Mouse (Mus musculus): Measurements from ENCODE around the gene Spef2. TPM values are rescaled to one million over a fixed set of nuclear protein-coding genes. Genes with fewer than 3 reads are reported as not detected.
"Not testable (repeated sequence)": the region's sequence is repeated elsewhere in the genome, so short reads cannot be mapped to it uniquely, and the experiment has no call there.

The Spef2 gene
- polyA plus RNA-seq, 1 experiment from 2014 or later, result 3.3 TPM

DNA sequence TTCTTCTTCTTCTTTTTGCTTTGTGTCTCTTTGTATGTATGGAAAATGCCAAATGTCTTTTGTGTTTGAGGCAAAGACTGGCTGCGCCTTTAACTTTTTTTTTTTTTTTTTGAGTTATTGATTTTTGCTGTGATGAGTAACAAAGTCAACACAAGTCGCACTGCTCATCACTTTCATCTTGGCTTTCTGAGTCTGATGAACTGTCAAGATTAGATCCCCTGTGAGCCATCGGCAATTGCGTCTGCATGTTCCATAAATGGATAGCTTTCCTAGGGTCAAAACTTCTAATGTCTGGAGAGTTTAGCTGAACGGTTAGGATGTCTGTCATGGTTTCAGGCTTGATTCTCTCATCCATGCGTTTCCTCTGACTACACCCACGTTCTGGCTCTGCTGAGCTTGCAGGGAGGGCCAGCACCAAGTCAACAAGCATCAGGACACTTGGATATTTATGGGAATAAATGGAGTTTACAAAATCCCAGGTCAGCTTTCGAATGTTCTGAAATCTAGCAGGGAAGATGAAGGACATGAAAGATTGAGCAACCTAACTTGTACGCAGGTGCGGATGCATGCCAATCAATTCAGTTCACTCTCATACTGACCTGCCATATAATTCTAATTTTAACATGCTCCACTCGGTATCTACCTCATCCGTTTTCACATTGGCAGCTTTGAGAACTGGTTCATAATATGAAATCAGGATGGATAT lies 149.1 kb downstream of the Spef2 start:
- no peak overlapping the region for H3K4me3 ChIP-seq (ENCODE audit: inconsistent target)
- no peaks in the 10 kb centered on the region for H3K79me2 ChIP-seq (ENCODE audit: inconsistent target)
- H3K36me3 ChIP-seq (ENCODE audit: inconsistent target), result no peaks in the 10 kb centered on the region
- no peak overlapping the region for H3K27ac ChIP-seq
- 96% methylated on average over 11 of the region's 12 CpGs for WGBS (ENCODE audit: missing documents)

DNA sequence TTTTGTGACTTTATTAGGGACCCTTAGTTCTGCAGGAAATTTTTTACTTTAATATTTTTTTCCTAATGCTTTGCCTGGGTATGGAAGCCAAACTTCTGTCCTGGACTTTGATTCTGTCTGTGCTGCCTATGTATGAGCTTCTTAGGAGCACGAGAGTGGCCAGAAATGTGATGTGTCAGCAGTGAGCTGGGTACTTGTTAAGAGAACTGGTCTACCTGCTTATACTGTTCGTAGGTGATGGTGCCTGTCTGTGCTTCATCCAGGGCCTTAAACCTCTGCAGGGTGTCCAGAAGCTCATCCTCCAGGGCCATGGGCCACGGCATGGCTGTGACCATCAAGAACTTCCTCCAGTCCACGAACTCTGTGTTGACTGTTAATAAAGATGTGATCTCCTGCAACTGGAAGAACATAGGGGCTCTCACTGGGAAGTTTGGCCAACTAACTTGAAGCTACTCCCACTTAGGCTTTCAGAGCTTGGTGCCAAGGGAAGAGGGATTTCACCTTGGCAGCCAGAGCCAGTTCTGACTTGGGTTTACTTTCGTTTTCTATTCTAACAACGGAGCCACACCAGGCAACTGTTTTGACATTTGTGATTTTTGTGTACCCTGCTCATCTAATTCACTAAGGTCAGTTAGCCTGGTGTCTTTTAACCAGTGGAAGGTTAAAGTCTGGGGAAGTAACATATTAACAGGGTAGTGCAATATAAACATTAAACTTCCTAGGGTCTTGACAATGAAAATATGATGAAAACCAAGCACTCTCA lies 152.2 kb downstream of the Spef2 start:
- Histone ChIP-seq H3K4me3 (ENCODE audit: inconsistent target) (no peak overlapping the region), H3K79me2 (ENCODE audit: inconsistent target) (no peaks in the 10 kb centered on the region), H3K27ac (no peak overlapping the region), H3K36me3 (ENCODE audit: inconsistent target) (no peaks in the 10 kb centered on the region)
- 58% methylated on average over 6 of the region's 6 CpGs for WGBS (ENCODE audit: missing documents)

DNA sequence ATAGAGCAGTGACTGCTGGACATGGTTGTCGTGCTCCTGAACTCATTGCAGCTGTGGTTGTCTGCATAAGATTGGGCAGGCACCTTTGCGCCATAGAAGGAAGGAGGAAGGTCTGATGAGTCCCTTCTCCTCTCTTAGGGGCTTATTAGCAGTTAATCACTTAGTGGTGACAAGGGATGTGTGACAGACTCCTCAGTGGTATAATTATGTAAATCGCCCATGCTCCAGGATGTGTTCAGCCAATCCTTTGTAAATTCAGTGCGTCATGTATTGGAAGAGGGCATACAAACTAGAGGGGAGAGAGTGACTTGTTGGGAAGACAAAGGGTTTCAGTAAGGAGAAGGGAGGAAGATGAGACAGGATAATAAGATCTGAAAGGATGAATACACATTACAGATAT lies 158.7 kb downstream of the Spef2 start:
- no peaks in the 10 kb centered on the region for H3K79me2 ChIP-seq (ENCODE audit: inconsistent target)
- H3K27ac ChIP-seq, result no peak overlapping the region
- no peak overlapping the region for H3K4me3 ChIP-seq (ENCODE audit: inconsistent target)
- 95% methylated on average over 4 of the region's 4 CpGs for WGBS (ENCODE audit: missing documents)
- no peaks in the 10 kb centered on the region for H3K36me3 ChIP-seq (ENCODE audit: inconsistent target)

DNA sequence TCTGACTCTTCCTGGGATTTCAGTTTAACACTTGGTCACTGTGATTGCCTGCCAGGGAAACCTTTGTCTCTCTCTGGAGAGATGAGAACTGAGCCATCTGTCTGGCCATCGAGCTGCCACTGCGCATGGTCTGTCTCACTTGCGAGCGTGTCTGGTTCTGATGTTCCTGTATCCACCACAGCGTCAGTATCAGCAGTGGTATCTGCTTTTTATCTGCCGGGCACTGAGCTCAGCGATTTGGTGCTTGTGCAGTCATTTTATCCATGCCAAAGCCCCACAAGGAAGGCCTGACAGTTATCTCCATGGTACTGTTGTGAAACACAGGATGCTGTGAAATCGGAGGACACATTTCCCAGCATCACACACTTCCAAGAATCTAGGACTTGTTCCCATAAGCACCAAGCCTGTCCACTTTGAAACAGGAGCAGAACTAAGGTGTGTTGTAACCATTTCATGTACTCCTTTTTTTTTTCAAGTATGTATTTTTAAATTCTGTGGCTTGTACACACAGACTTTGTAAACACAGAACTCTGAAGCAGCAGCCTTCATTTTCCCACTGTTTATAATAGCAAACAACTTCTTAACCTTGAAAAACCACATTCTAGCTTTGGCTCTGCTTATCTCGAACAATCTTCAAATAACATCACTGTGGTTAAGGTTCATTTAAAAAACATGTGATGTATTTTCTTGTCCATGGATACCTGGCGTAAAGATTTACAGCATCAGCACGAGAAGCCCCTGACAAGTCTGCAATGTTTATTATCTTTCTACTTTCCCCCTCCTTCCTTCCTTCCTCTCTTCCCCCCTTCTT lies 168.0 kb downstream of the Spef2 start:
- Histone ChIP-seq H3K4me3 (ENCODE audit: inconsistent target) (no peak overlapping the region), H3K27ac (no peak overlapping the region), H3K79me2 (ENCODE audit: inconsistent target) (no peaks in the 10 kb centered on the region), H3K36me3 (ENCODE audit: inconsistent target) (no peaks in the 10 kb centered on the region)
- 69% methylated on average over 11 of the region's 11 CpGs for WGBS (ENCODE audit: missing documents)

DNA sequence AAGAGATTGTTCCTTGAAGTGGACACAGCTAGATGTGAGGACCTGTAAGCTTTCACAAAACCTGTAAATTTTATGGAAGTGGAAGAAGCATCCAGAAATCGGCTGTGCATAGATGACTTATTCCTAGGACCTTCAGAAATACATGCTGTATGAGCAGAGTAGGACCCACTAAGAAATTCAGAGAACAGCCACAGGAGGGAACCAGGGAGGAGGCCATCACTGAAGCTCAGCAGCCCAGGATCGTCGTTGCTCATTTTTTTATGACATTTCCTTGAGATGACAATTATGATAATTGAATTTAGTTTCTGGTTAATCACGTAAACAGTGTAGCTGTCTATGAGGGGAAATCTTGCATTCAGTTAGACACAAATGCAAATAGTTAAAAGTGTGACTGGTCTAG lies 171.4 kb downstream of the Spef2 start:
- no peaks in the 10 kb centered on the region for H3K36me3 ChIP-seq (ENCODE audit: inconsistent target)
- no peak overlapping the region for H3K4me3 ChIP-seq (ENCODE audit: inconsistent target)
- no peak overlapping the region for H3K27ac ChIP-seq
- WGBS (ENCODE audit: missing documents), result 49% methylated on average over 4 of the region's 4 CpGs
- no peaks in the 10 kb centered on the region for H3K79me2 ChIP-seq (ENCODE audit: inconsistent target)

DNA sequence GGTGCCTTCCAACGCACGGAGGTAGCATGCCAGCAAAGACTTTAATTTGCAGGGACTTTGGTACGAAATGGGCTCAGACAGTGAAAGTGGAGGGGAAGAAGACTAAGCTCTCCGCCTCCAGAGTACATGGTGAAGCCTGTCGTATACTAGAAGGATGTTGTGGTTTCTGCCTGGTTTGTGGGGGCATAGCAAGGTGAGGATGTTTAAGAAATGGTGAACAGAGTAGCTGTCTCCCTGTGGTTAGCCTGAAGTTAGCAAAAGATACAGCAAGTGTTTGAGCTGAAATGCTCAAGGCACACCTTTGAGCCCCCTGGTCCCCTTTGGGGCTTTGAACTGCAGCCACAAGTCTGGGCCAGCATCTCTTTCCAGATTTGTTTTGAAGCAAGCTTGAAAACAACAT lies 173.9 kb downstream of the Spef2 start:
- 42% methylated on average over 5 of the region's 5 CpGs for WGBS (ENCODE audit: missing documents)
- Histone ChIP-seq H3K27ac (no peak overlapping the region), H3K79me2 (ENCODE audit: inconsistent target) (no peaks in the 10 kb centered on the region)

DNA sequence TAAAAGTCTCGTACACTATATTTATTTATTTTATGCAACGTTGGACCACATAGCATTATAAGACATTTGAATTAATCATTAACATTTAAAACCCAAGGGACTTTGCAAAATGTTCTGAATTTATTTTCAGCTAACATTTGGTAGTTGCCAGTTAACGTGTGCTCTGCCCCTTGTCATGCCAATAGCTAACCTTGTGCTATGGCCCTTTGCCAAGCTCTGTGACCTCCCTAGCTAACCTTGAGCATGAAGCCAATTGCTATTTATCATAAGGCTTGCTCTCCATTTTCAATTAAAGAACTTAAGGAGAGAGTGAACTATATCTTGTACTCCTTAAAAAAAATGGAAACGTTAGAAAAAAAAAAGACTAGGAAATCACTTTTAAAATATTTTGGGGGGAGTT lies 175.3 kb downstream of the Spef2 start:
- Histone ChIP-seq H3K79me2 (ENCODE audit: inconsistent target) (no peaks in the 10 kb centered on the region), H3K4me3 (ENCODE audit: inconsistent target) (no peak overlapping the region), H3K27ac (no peak overlapping the region), H3K36me3 (ENCODE audit: inconsistent target) (no peaks in the 10 kb centered on the region)
- WGBS (ENCODE audit: missing documents), result 90% methylated on average over 4 of the region's 4 CpGs

More for the DNA sequence above, 173.9 kb downstream of the Spef2 start:
- H3K36me3 ChIP-seq (ENCODE audit: inconsistent target), result no peaks in the 10 kb centered on the region
- no peak overlapping the region for H3K4me3 ChIP-seq (ENCODE audit: inconsistent target)

DNA sequence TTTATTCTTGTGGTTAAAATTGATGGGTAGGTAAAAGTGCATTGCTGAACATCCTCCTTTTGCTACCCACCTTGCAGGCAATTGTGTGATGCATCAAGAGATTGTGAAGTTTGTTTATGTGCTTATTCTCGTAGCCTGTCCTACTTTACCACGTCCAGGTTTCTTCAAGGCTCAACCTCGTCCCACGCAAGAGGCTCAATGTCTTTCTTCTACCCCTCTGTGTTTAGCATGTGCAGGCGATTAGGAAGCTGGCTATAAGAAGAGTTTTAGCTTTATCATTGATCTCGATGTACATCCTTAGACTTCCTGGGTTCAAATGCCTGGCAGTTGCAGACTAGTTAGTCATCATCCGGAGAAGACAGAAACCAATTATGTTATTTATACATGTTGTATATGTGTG lies 176.0 kb downstream of the Spef2 start:
- Histone ChIP-seq H3K27ac (no peak overlapping the region), H3K36me3 (ENCODE audit: inconsistent target) (no peaks in the 10 kb centered on the region), H3K4me3 (ENCODE audit: inconsistent target) (no peak overlapping the region), H3K79me2 (ENCODE audit: inconsistent target) (no peaks in the 10 kb centered on the region)
- WGBS (ENCODE audit: missing documents), result 97% methylated on average over 7 of the region's 7 CpGs

DNA sequence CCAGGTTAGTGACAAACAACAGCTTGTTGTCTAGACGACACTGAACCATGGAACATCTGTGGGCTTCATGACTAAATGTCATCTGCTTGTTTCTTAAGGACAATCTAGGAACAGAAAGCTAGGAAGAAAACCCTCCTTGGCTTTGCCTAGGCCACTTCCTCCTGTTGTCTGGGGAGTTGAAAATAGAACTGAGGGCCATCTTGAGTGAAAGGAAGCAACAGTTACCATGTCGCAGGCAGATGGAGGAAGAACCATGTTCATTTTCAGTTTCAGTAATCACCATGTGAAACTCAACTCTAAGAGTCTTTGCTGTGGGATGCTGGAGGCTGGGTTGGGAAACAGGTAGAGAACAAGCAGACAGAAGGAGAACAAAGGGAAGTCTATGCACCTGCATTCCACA lies 176.8 kb downstream of the Spef2 start:
- H3K36me3 ChIP-seq (ENCODE audit: inconsistent target), result no peaks in the 10 kb centered on the region
- H3K4me3 ChIP-seq (ENCODE audit: inconsistent target), result no peak overlapping the region
- H3K79me2 ChIP-seq (ENCODE audit: inconsistent target), result no peaks in the 10 kb centered on the region
- peak overlapping the region; percentile 48 for H3K27ac ChIP-seq
- WGBS (ENCODE audit: missing documents), result 2% methylated on average over 2 of the region's 2 CpGs

DNA sequence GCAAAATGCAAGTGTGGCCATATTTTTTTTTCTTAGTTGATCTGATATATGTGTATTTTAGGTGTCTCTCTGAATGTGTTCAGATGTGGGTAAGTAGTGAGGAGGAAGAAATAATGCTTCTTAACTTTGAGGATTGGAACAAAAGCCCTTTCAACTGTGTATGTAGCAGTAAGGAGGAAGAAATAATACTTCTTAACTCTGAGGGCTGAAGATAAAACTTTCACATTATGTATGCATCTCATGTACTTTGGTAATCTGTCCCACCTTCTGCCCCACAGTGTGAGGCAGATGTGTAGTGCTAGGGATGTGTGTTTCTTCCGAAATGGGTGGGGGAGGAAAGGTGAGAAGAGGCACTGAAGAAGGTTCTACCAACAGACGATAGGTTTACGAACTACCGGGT lies 181.4 kb downstream of the Spef2 start:
- Histone ChIP-seq H3K79me2 (ENCODE audit: inconsistent target) (no peaks in the 10 kb centered on the region), H3K27ac (no peak overlapping the region), H3K36me3 (ENCODE audit: inconsistent target) (no peaks in the 10 kb centered on the region), H3K4me3 (ENCODE audit: inconsistent target) (no peak overlapping the region)
- WGBS (ENCODE audit: missing documents), result 93% methylated on average over 4 of the region's 4 CpGs

DNA sequence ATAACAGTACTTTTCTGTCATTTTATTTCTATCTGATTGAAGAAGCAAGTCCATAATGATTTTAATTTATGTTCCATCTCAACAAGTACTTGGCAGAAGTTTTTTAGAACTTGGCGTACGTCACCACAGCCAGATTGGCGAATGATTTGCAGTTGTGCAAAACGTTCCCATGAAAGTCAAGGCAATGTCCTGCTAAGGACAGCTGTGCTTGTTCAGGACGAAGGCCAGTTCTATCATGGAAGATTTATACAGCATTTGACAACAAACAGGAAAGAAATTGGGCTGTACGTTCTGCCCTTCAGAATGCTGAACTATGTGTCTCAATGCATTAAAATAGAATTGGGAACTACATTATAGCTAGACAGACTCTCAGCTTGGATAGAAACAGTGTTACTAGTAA lies 183.3 kb downstream of the Spef2 start:
- H3K4me3 ChIP-seq (ENCODE audit: inconsistent target), result no peak overlapping the region
- H3K36me3 ChIP-seq (ENCODE audit: inconsistent target), result no peaks in the 10 kb centered on the region
- 68% methylated on average over 6 of the region's 6 CpGs for WGBS (ENCODE audit: missing documents)
- H3K79me2 ChIP-seq (ENCODE audit: inconsistent target), result no peaks in the 10 kb centered on the region
- H3K27ac ChIP-seq, result no peak overlapping the region

DNA sequence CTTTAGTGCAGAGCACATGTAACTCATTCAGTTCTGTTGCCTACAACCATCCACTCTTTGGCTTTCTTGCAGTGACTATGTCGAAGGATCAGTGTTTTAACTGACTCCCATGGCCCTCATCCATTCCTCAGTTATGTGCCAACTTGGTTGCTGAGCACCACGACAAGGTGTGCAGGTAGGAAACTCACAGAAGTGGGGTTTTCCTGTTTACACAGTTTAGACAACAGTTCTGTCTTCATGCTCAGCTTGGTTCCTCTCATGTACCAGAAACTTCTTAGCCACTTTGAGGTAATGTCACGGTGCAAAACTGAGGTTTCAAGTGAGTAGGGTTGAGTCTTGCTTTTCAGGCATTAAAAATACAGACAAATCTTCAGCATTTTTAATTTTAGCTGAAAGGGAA lies 184.5 kb downstream of the Spef2 start:
- H3K4me3 ChIP-seq (ENCODE audit: inconsistent target), result no peak overlapping the region
- WGBS (ENCODE audit: missing documents), result 68% methylated on average over 3 of the region's 3 CpGs
- no peak overlapping the region for H3K27ac ChIP-seq
- H3K79me2 ChIP-seq (ENCODE audit: inconsistent target), result no peaks in the 10 kb centered on the region
- no peaks in the 10 kb centered on the region for H3K36me3 ChIP-seq (ENCODE audit: inconsistent target)

DNA sequence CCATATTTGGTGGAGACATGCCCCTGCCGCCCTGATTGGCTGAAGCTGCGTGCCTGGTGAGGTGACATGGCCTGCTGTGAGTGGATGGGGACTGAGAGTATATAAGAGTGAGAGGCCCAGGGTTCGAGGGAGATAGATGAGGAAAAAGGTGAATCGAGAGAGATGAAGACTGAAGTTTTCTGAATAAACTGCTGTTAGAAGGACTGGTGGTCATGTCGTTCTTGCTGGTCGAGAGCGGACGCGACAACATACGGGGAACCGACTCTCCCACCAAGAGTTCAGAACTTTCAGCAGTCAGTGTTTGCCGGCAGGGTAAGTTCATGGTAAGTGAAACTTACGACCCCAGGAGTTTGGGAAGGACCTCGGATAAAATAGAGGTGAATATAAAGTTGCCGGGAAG lies 191.4 kb downstream of the Spef2 start:
- H3K27ac ChIP-seq; H3K79me2 ChIP-seq (ENCODE audit: inconsistent target); H3K4me3 ChIP-seq (ENCODE audit: inconsistent target); H3K36me3 ChIP-seq (ENCODE audit: inconsistent target): not testable (repeated sequence)
- 92% methylated on average over 13 of the region's 15 CpGs for WGBS (ENCODE audit: missing documents)

DNA sequence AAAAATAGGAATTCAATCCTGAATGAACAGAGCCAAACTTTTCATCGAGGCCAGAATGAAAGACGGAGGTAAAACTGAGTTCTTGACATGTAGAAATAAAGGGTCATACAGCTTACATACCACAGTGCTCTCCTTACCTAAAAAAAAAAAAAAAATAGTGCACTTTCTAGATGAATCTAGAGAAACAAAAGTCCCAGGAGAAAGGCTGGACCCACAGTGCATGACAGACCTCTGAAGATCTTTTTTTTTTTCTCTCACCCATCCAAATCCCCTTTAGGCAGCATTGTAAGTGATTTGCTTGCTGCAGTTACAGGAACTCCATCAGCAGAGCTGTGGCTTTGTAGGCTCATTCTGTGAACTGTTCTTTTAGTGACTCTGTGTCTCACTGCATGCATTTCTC lies 199.7 kb downstream of the Spef2 start:
- Histone ChIP-seq H3K4me3 (ENCODE audit: inconsistent target) (no peak overlapping the region), H3K36me3 (ENCODE audit: inconsistent target) (no peaks in the 10 kb centered on the region), H3K27ac (no peak overlapping the region), H3K79me2 (ENCODE audit: inconsistent target) (no peaks in the 10 kb centered on the region)
- 95% methylated on average over 2 of the region's 2 CpGs for WGBS (ENCODE audit: missing documents)

DNA sequence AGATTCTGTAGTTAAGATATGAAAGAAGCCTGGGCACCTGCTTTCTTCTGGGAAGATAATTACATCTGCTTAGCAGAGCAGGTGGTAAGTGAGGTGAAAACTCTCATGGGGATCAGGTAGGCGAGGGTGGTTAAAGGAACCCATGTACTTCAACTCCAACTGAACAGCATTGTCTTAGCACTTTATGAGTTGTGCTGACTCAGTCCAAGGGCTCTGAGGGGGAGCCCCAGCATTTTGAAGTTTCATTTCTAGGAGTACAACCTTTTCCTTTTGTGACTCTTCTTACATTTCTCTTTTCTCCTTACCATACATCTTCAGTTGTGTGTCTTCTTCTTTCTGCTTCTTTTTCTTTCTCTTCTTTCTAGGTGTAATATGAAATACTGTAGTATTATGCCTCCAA lies 213.5 kb downstream of the Spef2 start:
- Histone ChIP-seq H3K27ac (no peak overlapping the region), H3K36me3 (ENCODE audit: inconsistent target) (no peaks in the 10 kb centered on the region), H3K4me3 (ENCODE audit: inconsistent target) (no peak overlapping the region), H3K79me2 (ENCODE audit: inconsistent target) (no peaks in the 10 kb centered on the region)
- 92% methylated on average over 1 of the region's 1 CpGs for WGBS (ENCODE audit: missing documents)

Data from macrophage (primary cell).